Mouse (Mus musculus) G1E (cell line): ENCODE measurements around the gene Gpr15. TPM values are rescaled to one million over a fixed set of nuclear protein-coding genes. Genes with fewer than 3 reads are reported as not detected.

Experiments used
- ATAC-seq: 2 replicates; pipeline ENCODE4 v1.8.0; 2016; ENCODE audit warnings: mild to moderate bottlenecking; ENCODE audit not compliant: insufficient number of reproducible peaks, poor library complexity, low FRiP score, severe bottlenecking; ENCODE audit errors: extremely low read depth
- DNase-seq: peaks from one replicate; pipeline ENCODE4 v3.0.0; 2012; ENCODE audit warnings: low spot score
- H3K27me3 ChIP-seq: 2 replicates; pipeline ENCODE4 v1.6.1; 2012; ENCODE audit warnings: mild to moderate bottlenecking, low read length, inconsistent platforms; ENCODE audit not compliant: insufficient read depth
- H3K36me3 ChIP-seq: replicated peaks from 2 replicates; pipeline ENCODE3; 2012; ENCODE audit warnings: mild to moderate bottlenecking, inconsistent platforms
- H3K4me1 ChIP-seq: 2 replicates; pipeline ENCODE4 v1.6.1; 2012; ENCODE audit warnings: low read depth, low read length, inconsistent platforms, mixed read lengths; ENCODE audit not compliant: insufficient read depth
- H3K4me3 ChIP-seq: 2 replicates; pipeline ENCODE4 v1.5.1; 2012; ENCODE audit warnings: low read depth, mild to moderate bottlenecking, inconsistent platforms, low read length, moderate library complexity, mixed read lengths
- H3K9me3 ChIP-seq: replicated peaks from 2 replicates; pipeline ENCODE4 v1.6.1; 2012; ENCODE audit warnings: inconsistent platforms
- CTCF ChIP-seq: IDR thresholded peaks from 2 replicates; pipeline ENCODE4 v1.5.1; 2012; ENCODE audit warnings: low read depth, low read length, inconsistent platforms, mixed read lengths
- GATA1 ChIP-seq: IDR thresholded peaks from 2 replicates; pipeline ENCODE4 v1.6.1; 2012; ENCODE audit warnings: borderline replicate concordance, low read length, inconsistent platforms, mixed read lengths
- GATA2 ChIP-seq: IDR thresholded peaks from 2 replicates; pipeline ENCODE4 v1.6.1; 2012; ENCODE audit warnings: low read depth, low read length, inconsistent platforms, borderline replicate concordance
- POLR2AphosphoS5 ChIP-seq: IDR thresholded peaks from 2 replicates; pipeline ENCODE4 v1.6.1; 2012; ENCODE audit warnings: low read depth, low read length, inconsistent platforms; ENCODE audit not compliant: insufficient replicate concordance
- TAL1 ChIP-seq: conservative IDR thresholded peaks from 2 replicates; pipeline ENCODE4 v1.6.1; 2012; ENCODE audit warnings: low read depth, low read length, inconsistent platforms, mixed read lengths
- polyA plus RNA-seq: library from polyadenylated mRNA; stranded (reverse); fragments of >175 nt; gene quantifications from 2 replicates; pipeline ENCODE4 v1.2.3, GENCODE M21; 2012
- total RNA-seq, 2 experiments: library from RNA; stranded (forward) in 1 of 2; stranded (reverse) in 1 of 2; fragments of 200-1000 nt in 1 of 2; fragments of >200 nt in 1 of 2; fragmentation: Nextera tagmentation in 1 of 2; gene quantifications; 2 replicates each; pipeline ENCODE4 v1.2.3; 2014 to 2017

The Gpr15 gene
- total RNA-seq (2014; fragmentation: Nextera tagmentation) (not detected in 2 replicates), total RNA-seq (2017) (0.11 and 0.12 TPM in 2 replicates), polyA plus RNA-seq (not detected in 2 replicates)

- Histone ChIP-seq H3K27me3 (peaks cover 3% of the 10 kb centered on the region; the same call in 1 of the 2 replicates), H3K4me3 (no peak within 1 kb of the TSS), H3K9me3 (no peaks in the 10 kb centered on the region), H3K4me1 (peaks cover 9% of the 10 kb centered on the region), H3K36me3 (no peaks in the 10 kb centered on the region)
- DNase-seq (no peak), ATAC-seq (no peak)
- no peak for TF ChIP-seq GATA2
- TF ChIP-seq GATA1: no peak
- no peak for TF ChIP-seq POLR2AphosphoS5
- no peak for TF ChIP-seq TAL1
- TF ChIP-seq CTCF: no peak
Observed at GRCm38 (mm10) chr16:58718666-58719120, at the start of gene Gpr15. Gpr15 (minus strand) TSS chr16:58719070.

- no peaks in the 10 kb centered on the region for H3K4me1 ChIP-seq
- H3K36me3 ChIP-seq: no peaks in the 10 kb centered on the region
- no peak for TF ChIP-seq GATA1
- no peak within 1 kb of the TSS for H3K4me3 ChIP-seq
- H3K27me3 ChIP-seq: no peaks in the 10 kb centered on the region
- peaks cover 3% of the 10 kb centered on the region; the same call in 1 of the 2 replicates for H3K9me3 ChIP-seq
- DNase-seq (no peak), ATAC-seq (no peak)
Observed at GRCm38 (mm10) chr16:58763076-58763475, 44.2 kb upstream of the Gpr15 start, which contains the start of gene Olfr172. Olfr172 (minus strand) TSS chr16:58763176.

GRCm38 (mm10) chr16:58756191-58756590 lies 37.3 kb upstream of the Gpr15 start:
- Histone ChIP-seq H3K4me1 (peaks cover 4% of the 10 kb centered on the region), H3K9me3 (no peaks in the 10 kb centered on the region), H3K27me3 (no peaks in the 10 kb centered on the region), H3K4me3 (no peak overlapping the region), H3K36me3 (no peaks in the 10 kb centered on the region)
- TF ChIP-seq GATA2 (no peak), CTCF (no peak), POLR2AphosphoS5 (no peak), TAL1 (no peak), GATA1 (no peak)
- DNase-seq (no peak), ATAC-seq (no peak)

- Histone ChIP-seq H3K36me3 (no peaks in the 10 kb centered on the region), H3K27me3 (no peaks in the 10 kb centered on the region), H3K4me1 (peaks cover 11% of the 10 kb centered on the region), H3K9me3 (no peaks in the 10 kb centered on the region), H3K4me3 (no peak overlapping the region)
- ATAC-seq (peak; percentile 63), DNase-seq (no peak)
- TF ChIP-seq CTCF (peak; percentile 12; the same call in 1 of the 2 replicates), GATA2 (no peak)
Observed at GRCm38 (mm10) chr16:58751314-58751713, 32.4 kb upstream of the Gpr15 start.

- Histone ChIP-seq H3K9me3 (no peaks in the 10 kb centered on the region; the same call in 1 of the 2 replicates), H3K4me3 (no peak overlapping the region), H3K36me3 (no peaks in the 10 kb centered on the region), H3K4me1 (peaks cover 14% of the 10 kb centered on the region), H3K27me3 (no peaks in the 10 kb centered on the region)
- TF ChIP-seq CTCF (no peak), TAL1 (no peak), POLR2AphosphoS5 (no peak), GATA2 (no peak), GATA1 (no peak)
- no peak for ATAC-seq
- no peak for DNase-seq
Observed at GRCm38 (mm10) chr16:58746715-58747114, 27.8 kb upstream of the Gpr15 start.

GRCm38 (mm10) chr16:58740751-58741150 lies 21.9 kb upstream of the Gpr15 start:
- TF ChIP-seq POLR2AphosphoS5 (no peak), GATA2 (no peak)
- H3K4me1 ChIP-seq: peaks cover 10% of the 10 kb centered on the region
- no peak overlapping the region for H3K4me3 ChIP-seq
- no peaks in the 10 kb centered on the region for H3K27me3 ChIP-seq
- H3K9me3 ChIP-seq: no peaks in the 10 kb centered on the region; the same call in 1 of the 2 replicates
- DNase-seq: no peak
- no peak for ATAC-seq
- H3K36me3 ChIP-seq: peaks cover 2% of the 10 kb centered on the region

GRCm38 (mm10) chr16:58738800-58739199 lies 19.9 kb upstream of the Gpr15 start:
- H3K27me3 ChIP-seq: no peaks in the 10 kb centered on the region
- TF ChIP-seq POLR2AphosphoS5 (no peak), CTCF (no peak), TAL1 (no peak), GATA1 (no peak), GATA2 (no peak)
- DNase-seq (no peak), ATAC-seq (no peak)
- peaks cover 12% of the 10 kb centered on the region for H3K36me3 ChIP-seq
- H3K4me3 ChIP-seq: no peak overlapping the region
- peaks cover 7% of the 10 kb centered on the region; the same call in 1 of the 2 replicates for H3K4me1 ChIP-seq
- H3K9me3 ChIP-seq: no peaks in the 10 kb centered on the region; the same call in 1 of the 2 replicates
